Mouse (Mus musculus) CH12F3 (cell line): ENCODE data around the gene Mtmr14.

Source experiments
- in situ Hi-C: fragments of 300-500 bp; cut with MboI; formaldehyde crosslinking; loops from 2 replicates; pipeline ENCODE4 v1.14.3; 2020; ENCODE audit warnings: low sequenced_read_pairs

Gene Mtmr14

DNA sequence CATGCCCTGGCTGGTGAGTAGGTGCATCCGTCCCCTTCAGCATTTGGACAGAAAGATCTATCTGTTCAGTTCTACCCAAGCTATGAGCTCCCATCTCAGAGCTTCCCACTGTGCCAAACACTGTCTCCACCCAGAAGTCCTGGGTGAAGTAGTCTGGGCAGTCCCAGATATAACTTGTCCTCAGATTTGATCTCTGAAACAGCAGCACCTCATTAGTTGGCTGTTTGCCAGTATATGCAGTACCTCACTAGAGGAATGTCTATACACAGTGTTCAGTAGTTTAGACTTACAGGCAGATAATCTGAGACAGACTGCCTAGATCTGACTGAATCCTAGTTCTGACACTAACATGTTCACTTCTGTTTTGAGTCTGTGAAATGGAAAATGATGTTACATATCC is 91.8 kb downstream of the Mtmr14 start:
- in situ Hi-C loops, result no loop called here

DNA sequence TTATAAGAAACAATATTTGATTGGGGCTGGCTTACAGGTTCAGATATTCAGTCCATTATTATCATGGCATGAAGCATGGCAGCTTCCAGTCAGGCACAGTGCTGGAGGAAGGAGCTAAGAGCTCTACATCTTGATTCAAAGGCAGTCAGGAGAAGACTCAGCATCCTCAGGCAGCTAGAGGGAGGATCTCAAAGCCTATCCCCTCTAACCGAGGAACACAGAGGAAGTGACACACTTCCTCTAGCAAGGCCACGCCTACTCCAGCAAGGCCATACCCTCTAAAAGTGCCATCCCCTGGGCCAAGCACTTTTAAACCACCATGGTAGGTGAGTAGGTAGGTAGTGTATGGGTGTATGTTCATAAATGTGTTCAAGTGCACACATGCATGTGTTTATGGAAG is 92.9 kb downstream of the Mtmr14 start:
- in situ Hi-C loops, result no loop called here
